Mouse (Mus musculus): ENCODE data around the gene Edem3. TPM values are rescaled to one million over a fixed set of nuclear protein-coding genes. Genes with fewer than 3 reads are reported as not detected.
A peak's percentile ranks its signal among the peaks of the same experiment; 100 is the strongest.

Edem3 gene
- total RNA-seq (2014; rRNA removed; ENCODE audit: low replicate concordance) (12.9 and 16.5 TPM in 2 replicates), polyA plus RNA-seq (2015; fragmentation: Nextera tagmentation; extraction: Ambion mirVana) (5.6 and 6.6 TPM in 2 replicates)

- H3K9me3 ChIP-seq (replicated peaks; ENCODE audit: control insufficient read depth, low read length), result no peaks in the 10 kb centered on the region
- DNase-seq (ENCODE audit: low spot score) (peak; percentile 100), ATAC-seq (ENCODE audit: insufficient read depth, low read depth) (peak; percentile 99)
- H3K4me1 ChIP-seq (ENCODE audit: control insufficient read depth, insufficient read depth), result peaks cover 12% of the 10 kb centered on the region; the same call in 1 of the 2 replicates
- no peaks in the 10 kb centered on the region for H3K36me3 ChIP-seq (replicated peaks; ENCODE audit: control insufficient read depth, insufficient read depth, low read length)
- H3K27ac ChIP-seq (ENCODE audit: low read depth), result peak within 1 kb of the TSS; percentile 90
- H3K4me3 ChIP-seq (ENCODE audit: low read depth, low read length), result peak within 1 kb of the TSS; percentile 99
- H3K4me2 ChIP-seq (ENCODE audit: low read depth, low read length), result peak within 1 kb of the TSS; percentile 99
- WGBS, result under 1% methylated on average over 62 of the region's 64 CpGs
- TF ChIP-seq CTCF (IDR thresholded peaks at IDR 0.05; ENCODE audit: low read depth) (no peak), EP300 (IDR thresholded peaks at IDR 0.05; ENCODE audit: low read depth) (no peak)
- peak within 1 kb of the TSS; percentile 88 for H3K9ac ChIP-seq (replicated peaks; ENCODE audit: low read depth, low read length)
- no peaks in the 10 kb centered on the region for H3K27me3 ChIP-seq (ENCODE audit: control insufficient read depth, insufficient read depth, low read length)
Measured at GRCm38 (mm10) chr1:151754881-151755659, at the start of gene Edem3. TSS of gene Edem3 (plus strand) at chr1:151755371.

- Histone ChIP-seq H3K27ac (ENCODE audit: low read depth) (no peak overlapping the region), H3K4me1 (ENCODE audit: control insufficient read depth, insufficient read depth) (0 out of 2 replicates have a peak, but pooled peaks cover 3% of the 10 kb centered on the region), H3K4me3 (ENCODE audit: low read depth, low read length) (no peak overlapping the region), H3K9ac (replicated peaks; ENCODE audit: low read depth, low read length) (no peak overlapping the region), H3K36me3 (replicated peaks; ENCODE audit: control insufficient read depth, insufficient read depth, low read length) (peaks cover 11% of the 10 kb centered on the region; the same call in 1 of the 2 replicates), H3K4me2 (ENCODE audit: low read depth, low read length) (peak overlapping the region; percentile 27; the same call in 1 of the 2 replicates), H3K27me3 (ENCODE audit: control insufficient read depth, insufficient read depth, low read length) (no peaks in the 10 kb centered on the region), H3K9me3 (replicated peaks; ENCODE audit: control insufficient read depth, low read length) (no peaks in the 10 kb centered on the region)
- TF ChIP-seq EP300 (IDR thresholded peaks at IDR 0.05; ENCODE audit: low read depth), result no peak
- TF ChIP-seq CTCF (IDR thresholded peaks at IDR 0.05; ENCODE audit: low read depth), result peak; percentile 97
- DNase-seq (ENCODE audit: low spot score) (peak; percentile 78), ATAC-seq (ENCODE audit: insufficient read depth, low read depth) (peak; percentile 79)
- 17% methylated on average over 11 of the region's 11 CpGs for WGBS
Measured at GRCm38 (mm10) chr1:151705723-151706396, 49.3 kb upstream of the Edem3 start.

GRCm38 (mm10) chr1:151706397-151706752, 48.8 kb upstream of the Edem3 start:
- H3K27ac ChIP-seq (ENCODE audit: low read depth), result no peak overlapping the region
- H3K9me3 ChIP-seq (replicated peaks; ENCODE audit: control insufficient read depth, low read length), result no peaks in the 10 kb centered on the region
- WGBS, result 78% methylated on average over 3 of the region's 3 CpGs
- TF ChIP-seq EP300 (IDR thresholded peaks at IDR 0.05; ENCODE audit: low read depth) (no peak), CTCF (IDR thresholded peaks at IDR 0.05; ENCODE audit: low read depth) (no peak)
- peaks cover 6% of the 10 kb centered on the region; the same call in 1 of the 2 replicates for H3K36me3 ChIP-seq (replicated peaks; ENCODE audit: control insufficient read depth, insufficient read depth, low read length)
- DNase-seq (ENCODE audit: low spot score) (no peak), ATAC-seq (ENCODE audit: insufficient read depth, low read depth) (no peak)
- no peak overlapping the region for H3K4me3 ChIP-seq (ENCODE audit: low read depth, low read length)
- no peak overlapping the region for H3K9ac ChIP-seq (replicated peaks; ENCODE audit: low read depth, low read length)
- H3K4me2 ChIP-seq (ENCODE audit: low read depth, low read length), result no peak overlapping the region
- H3K4me1 ChIP-seq (ENCODE audit: control insufficient read depth, insufficient read depth), result 0 out of 2 replicates have a peak, but pooled peaks cover 3% of the 10 kb centered on the region
- no peaks in the 10 kb centered on the region for H3K27me3 ChIP-seq (ENCODE audit: control insufficient read depth, insufficient read depth, low read length)

GRCm38 (mm10) chr1:151708966-151709733, 46.0 kb upstream of the Edem3 start:
- WGBS, result 37% methylated on average over 13 of the region's 13 CpGs
- TF ChIP-seq EP300 (IDR thresholded peaks at IDR 0.05; ENCODE audit: low read depth) (no peak), CTCF (IDR thresholded peaks at IDR 0.05; ENCODE audit: low read depth) (no peak)
- no peak for ATAC-seq (ENCODE audit: insufficient read depth, low read depth)
- Histone ChIP-seq H3K9me3 (replicated peaks; ENCODE audit: control insufficient read depth, low read length) (no peaks in the 10 kb centered on the region), H3K9ac (replicated peaks; ENCODE audit: low read depth, low read length) (no peak overlapping the region), H3K27me3 (ENCODE audit: control insufficient read depth, insufficient read depth, low read length) (no peaks in the 10 kb centered on the region), H3K36me3 (replicated peaks; ENCODE audit: control insufficient read depth, insufficient read depth, low read length) (0 out of 2 replicates have a peak, but pooled peaks cover 3% of the 10 kb centered on the region), H3K4me2 (ENCODE audit: low read depth, low read length) (no peak overlapping the region), H3K4me1 (ENCODE audit: control insufficient read depth, insufficient read depth) (0 out of 2 replicates have a peak, but pooled peaks cover 3% of the 10 kb centered on the region), H3K27ac (ENCODE audit: low read depth) (no peak overlapping the region), H3K4me3 (ENCODE audit: low read depth, low read length) (no peak overlapping the region)
- no peak for DNase-seq (ENCODE audit: low spot score)

- H3K27me3 ChIP-seq (ENCODE audit: control insufficient read depth, insufficient read depth, low read length), result no peaks in the 10 kb centered on the region
- no peak overlapping the region for H3K9ac ChIP-seq (replicated peaks; ENCODE audit: low read depth, low read length)
- H3K4me3 ChIP-seq (ENCODE audit: low read depth, low read length), result no peak overlapping the region
- 34% methylated on average over 2 of the region's 2 CpGs for WGBS
- no peak for DNase-seq (ENCODE audit: low spot score)
- TF ChIP-seq CTCF (IDR thresholded peaks at IDR 0.05; ENCODE audit: low read depth), result no peak; the same call in 1 of the 2 replicates
- no peak for TF ChIP-seq EP300 (IDR thresholded peaks at IDR 0.05; ENCODE audit: low read depth)
- H3K36me3 ChIP-seq (replicated peaks; ENCODE audit: control insufficient read depth, insufficient read depth, low read length), result 0 out of 2 replicates have a peak, but pooled peaks cover 3% of the 10 kb centered on the region
- no peak overlapping the region for H3K27ac ChIP-seq (ENCODE audit: low read depth)
- no peak overlapping the region for H3K4me2 ChIP-seq (ENCODE audit: low read depth, low read length)
- no peak for ATAC-seq (ENCODE audit: insufficient read depth, low read depth)
- 0 out of 2 replicates have a peak, but pooled peaks cover 3% of the 10 kb centered on the region for H3K4me1 ChIP-seq (ENCODE audit: control insufficient read depth, insufficient read depth)
- H3K9me3 ChIP-seq (replicated peaks; ENCODE audit: control insufficient read depth, low read length), result no peaks in the 10 kb centered on the region
Measured at GRCm38 (mm10) chr1:151709734-151710022, 45.5 kb upstream of the Edem3 start.

All from heart, postnatal 0 days (tissue).